Mouse (Mus musculus) E14TG2a.4 (cell line): ENCODE results near the gene Osbpl5.

ENCODE experiments used
- H3K27me3 ChIP-seq: 2 replicates; pipeline ENCODE4 v1.6.1; 2014; ENCODE audit warnings: low read length, control low read depth; ENCODE audit not compliant: insufficient read depth
- H3K36me3 ChIP-seq: 2 replicates; pipeline ENCODE4 v1.6.1; 2014; ENCODE audit warnings: low read length, control low read depth; ENCODE audit not compliant: insufficient read depth
- H3K4me1 ChIP-seq: replicated peaks from 2 replicates; pipeline ENCODE4 v1.6.1; 2014; ENCODE audit warnings: low read depth, low read length, control low read depth
- H3K4me3 ChIP-seq: replicated peaks from 2 replicates; pipeline ENCODE4 v1.5.1; 2014; ENCODE audit warnings: mild to moderate bottlenecking, low read length
- H3K9me3 ChIP-seq: 2 replicates; pipeline ENCODE4 v1.6.1; 2014; ENCODE audit warnings: low read length, control low read depth
- CTCF ChIP-seq: conservative IDR thresholded peaks from 2 replicates; pipeline ENCODE4 v1.5.1; 2014; ENCODE audit warnings: low read length
- NANOG ChIP-seq: IDR thresholded peaks from 2 replicates; pipeline ENCODE4 v1.6.1; 2014; ENCODE audit warnings: borderline replicate concordance, low read length, mixed read lengths
- POU5F1 ChIP-seq: IDR thresholded peaks from 2 replicates; pipeline ENCODE4 v1.6.1; 2014; ENCODE audit warnings: low read length, borderline replicate concordance

Gene Osbpl5

DNA sequence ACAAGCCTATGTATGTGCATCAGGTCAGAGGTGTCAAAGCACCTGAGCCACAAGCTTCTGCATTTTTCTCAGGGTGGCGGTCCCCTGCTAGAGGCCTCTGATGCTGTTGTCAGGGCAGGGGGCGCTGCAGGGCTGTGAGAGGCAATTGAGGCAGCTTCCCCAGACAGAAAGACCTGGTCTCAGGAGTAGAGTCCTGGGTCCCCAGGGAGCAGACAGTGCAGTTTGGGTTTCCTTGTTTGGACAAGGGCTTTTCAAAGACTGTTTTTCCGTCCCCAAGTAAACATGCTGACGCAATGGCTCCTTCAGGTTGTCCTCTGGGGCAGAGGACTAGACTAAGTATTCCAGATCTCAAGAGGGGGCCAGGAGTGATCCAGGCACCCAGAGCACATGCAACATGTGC lies 30.4 kb downstream of the Osbpl5 start:
- no peaks in the 10 kb centered on the region for H3K9me3 ChIP-seq
- H3K4me3 ChIP-seq: no peak overlapping the region
- H3K27me3 ChIP-seq: peaks cover 63% of the 10 kb centered on the region
- TF ChIP-seq CTCF (0 out of 2 replicates have a peak, but pooled peaks have one; percentile 14), POU5F1 (no peak), NANOG (no peak)
- H3K36me3 ChIP-seq: no peaks in the 10 kb centered on the region
- H3K4me1 ChIP-seq: peaks cover 9% of the 10 kb centered on the region

DNA sequence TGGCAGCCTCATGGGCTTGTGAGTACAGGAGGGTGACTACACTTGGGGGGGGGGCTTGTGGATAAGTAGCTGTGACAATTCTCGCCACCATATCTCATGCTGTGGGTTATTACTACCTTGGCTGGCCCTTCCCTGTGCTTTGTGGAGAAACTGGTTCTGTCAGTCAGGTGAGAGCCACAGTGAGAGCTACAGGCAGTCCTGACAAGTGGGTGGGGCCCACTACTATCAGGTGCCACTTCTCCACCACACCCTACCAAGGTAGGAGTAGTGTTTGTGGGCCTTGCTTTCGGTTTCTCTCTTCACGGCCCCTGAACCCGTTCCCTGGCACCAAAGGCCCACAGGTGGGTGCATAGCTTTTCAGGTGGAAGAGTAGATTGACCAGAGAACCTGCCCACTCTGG lies 32.9 kb downstream of the Osbpl5 start:
- H3K9me3 ChIP-seq: no peaks in the 10 kb centered on the region
- no peak overlapping the region for H3K4me3 ChIP-seq
- H3K4me1 ChIP-seq: peaks cover 15% of the 10 kb centered on the region
- TF ChIP-seq NANOG (no peak), CTCF (no peak), POU5F1 (no peak)
- no peaks in the 10 kb centered on the region for H3K36me3 ChIP-seq
- H3K27me3 ChIP-seq: peaks cover 76% of the 10 kb centered on the region

DNA sequence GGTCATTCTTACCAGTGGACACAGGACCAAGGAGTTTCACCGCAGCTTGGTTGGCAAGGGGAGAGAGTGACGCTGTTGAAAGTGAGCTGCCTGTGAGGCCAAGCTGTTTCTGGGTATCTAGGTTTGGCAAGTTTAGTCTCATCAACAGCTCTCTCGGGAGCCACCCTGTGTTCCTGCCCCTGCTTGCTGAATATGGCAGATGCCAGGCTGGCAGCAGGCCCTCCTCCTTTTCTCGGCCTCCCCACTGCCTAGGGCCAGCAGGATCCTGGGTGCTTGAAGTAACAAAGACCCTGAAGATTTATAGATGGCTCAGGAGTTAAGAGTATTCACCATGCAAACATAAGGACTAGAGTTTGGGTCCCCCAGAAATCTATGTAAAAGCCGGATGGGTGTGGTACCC lies 34.1 kb downstream of the Osbpl5 start:
- Histone ChIP-seq H3K27me3 (peaks cover 76% of the 10 kb centered on the region), H3K9me3 (no peaks in the 10 kb centered on the region), H3K36me3 (no peaks in the 10 kb centered on the region), H3K4me1 (peaks cover 15% of the 10 kb centered on the region), H3K4me3 (no peak overlapping the region)
- TF ChIP-seq CTCF (no peak), NANOG (no peak), POU5F1 (no peak)

DNA sequence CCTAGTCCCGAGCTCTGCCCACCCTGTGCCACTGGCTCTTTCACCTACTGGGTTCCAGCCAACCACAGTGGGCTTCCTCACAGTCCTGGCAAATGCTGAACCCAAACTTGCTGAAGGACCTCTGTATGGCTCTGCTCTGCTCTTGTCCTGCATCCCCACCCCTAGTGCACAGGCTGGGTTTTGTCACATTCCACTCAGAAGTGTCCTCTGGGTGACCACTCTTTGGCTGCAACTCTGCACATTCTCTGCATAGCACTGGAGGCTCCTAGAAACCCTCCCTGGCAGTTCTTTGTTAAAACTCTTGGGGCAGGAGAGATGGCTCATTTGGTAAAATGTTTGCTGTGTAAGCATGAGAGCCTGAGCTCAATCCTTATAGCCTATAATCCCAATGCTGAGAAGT lies 39.0 kb downstream of the Osbpl5 start:
- Histone ChIP-seq H3K4me1 (peaks cover 13% of the 10 kb centered on the region), H3K4me3 (no peak overlapping the region), H3K27me3 (peaks cover 68% of the 10 kb centered on the region), H3K36me3 (no peaks in the 10 kb centered on the region), H3K9me3 (no peaks in the 10 kb centered on the region)
- TF ChIP-seq POU5F1 (no peak), NANOG (no peak), CTCF (no peak)

DNA sequence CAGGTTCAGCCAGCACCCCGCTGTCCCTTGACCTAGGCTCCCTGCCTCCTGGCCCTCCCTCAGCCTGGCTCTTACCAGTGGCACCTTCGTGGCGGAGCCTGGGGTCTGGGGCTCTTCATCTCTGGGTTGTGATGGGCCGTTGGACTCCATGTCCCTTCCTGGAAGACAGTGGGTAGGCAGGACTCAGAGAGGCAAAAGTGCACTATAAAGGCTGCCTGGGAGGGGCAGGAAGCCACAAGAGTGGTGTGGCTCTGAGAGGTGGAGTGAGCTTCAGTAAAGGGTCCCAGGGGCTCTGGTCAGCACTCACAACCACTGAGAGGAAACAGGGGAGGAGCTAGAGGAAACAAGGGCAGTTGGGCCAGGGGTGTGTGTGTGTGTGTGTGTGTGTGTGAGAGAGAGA lies 43.4 kb downstream of the Osbpl5 start:
- Histone ChIP-seq H3K27me3 (peaks cover 46% of the 10 kb centered on the region), H3K4me1 (peaks cover 9% of the 10 kb centered on the region)
- no peak for TF ChIP-seq POU5F1
- no peak for TF ChIP-seq CTCF
- no peak for TF ChIP-seq NANOG

DNA sequence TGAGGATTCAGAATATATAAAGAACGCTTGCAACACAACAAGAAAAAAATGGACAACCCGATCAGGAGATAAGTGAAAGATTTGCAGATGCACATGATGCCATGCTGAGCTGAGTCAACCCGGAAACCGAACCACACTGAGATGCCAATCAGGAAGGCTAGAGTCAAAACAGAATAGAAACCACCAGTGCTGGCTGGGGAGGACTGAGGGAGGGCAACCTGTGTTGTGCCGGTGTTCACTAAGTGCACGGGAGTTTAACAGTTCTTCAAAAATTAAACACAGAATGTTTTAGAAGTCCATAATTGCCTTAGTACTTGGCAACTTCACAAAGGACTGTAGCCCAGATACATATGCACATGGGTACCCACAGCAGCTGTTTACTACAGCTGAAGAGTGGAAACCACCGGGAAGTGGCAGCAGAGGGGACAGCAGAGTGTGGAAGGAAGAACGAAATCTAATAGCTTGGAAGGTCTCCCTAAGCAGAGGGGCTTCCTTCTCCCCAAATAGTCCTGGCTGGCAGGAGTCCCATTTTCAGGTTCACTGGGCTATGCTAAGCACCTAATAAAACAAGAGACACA lies 43.9 kb downstream of the Osbpl5 start:
- peaks cover 41% of the 10 kb centered on the region for H3K27me3 ChIP-seq
- no peak overlapping the region for H3K4me3 ChIP-seq
- H3K36me3 ChIP-seq: no peaks in the 10 kb centered on the region
- TF ChIP-seq POU5F1: no peak
- no peak for TF ChIP-seq NANOG
- no peak for TF ChIP-seq CTCF
- peaks cover 9% of the 10 kb centered on the region for H3K4me1 ChIP-seq
- no peaks in the 10 kb centered on the region for H3K9me3 ChIP-seq

More for the DNA sequence above, 43.4 kb downstream of the Osbpl5 start:
- Histone ChIP-seq H3K36me3 (no peaks in the 10 kb centered on the region), H3K9me3 (no peaks in the 10 kb centered on the region), H3K4me3 (peak overlapping the region; percentile 45; the same call in 1 of the 2 replicates)

DNA sequence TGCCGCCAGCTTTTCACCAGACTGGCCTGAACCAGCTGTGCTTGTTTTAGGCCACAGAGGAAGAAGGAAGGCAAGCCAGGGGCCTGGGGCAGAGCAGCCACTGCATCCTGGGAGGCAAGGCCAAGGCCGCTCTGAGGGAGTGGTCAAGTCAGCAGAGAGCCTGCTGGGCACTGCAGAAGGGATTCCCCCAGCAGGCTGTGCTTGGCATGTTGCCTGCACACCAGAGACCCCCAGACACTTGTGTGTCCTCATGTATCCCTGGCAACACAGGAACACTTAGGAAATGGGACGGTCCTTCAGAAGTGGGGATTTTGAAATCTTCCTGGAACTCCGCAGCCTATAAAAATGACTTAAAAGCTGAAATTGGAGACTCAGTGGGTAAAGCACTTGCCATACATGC lies 44.8 kb downstream of the Osbpl5 start:
- no peaks in the 10 kb centered on the region for H3K9me3 ChIP-seq
- peaks cover 35% of the 10 kb centered on the region for H3K27me3 ChIP-seq
- peaks cover 9% of the 10 kb centered on the region for H3K4me1 ChIP-seq
- H3K4me3 ChIP-seq: no peak overlapping the region
- TF ChIP-seq CTCF (no peak), POU5F1 (no peak), NANOG (no peak)
- no peaks in the 10 kb centered on the region for H3K36me3 ChIP-seq

DNA sequence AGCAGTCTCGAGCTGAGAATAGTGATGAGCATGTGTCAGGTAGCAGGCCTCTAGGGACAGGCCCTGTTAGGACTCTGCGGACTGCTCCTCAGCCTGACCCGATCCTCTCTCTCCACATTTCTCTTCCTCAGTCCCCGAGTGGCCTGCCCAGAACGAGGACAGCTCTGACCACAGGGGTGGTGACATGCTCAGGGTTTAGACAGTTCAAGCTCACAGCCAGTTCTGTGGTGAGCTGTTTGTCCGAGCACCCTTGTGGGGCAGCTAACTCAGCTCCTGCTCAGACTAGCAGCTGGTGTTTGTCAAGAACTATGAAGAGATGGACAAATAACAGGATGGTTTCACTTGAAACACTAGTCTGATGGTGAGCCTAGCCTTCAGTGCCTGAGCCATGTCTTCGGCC lies 45.4 kb downstream of the Osbpl5 start:
- TF ChIP-seq CTCF (no peak), POU5F1 (no peak), NANOG (no peak)
- H3K27me3 ChIP-seq: peaks cover 31% of the 10 kb centered on the region

DNA sequence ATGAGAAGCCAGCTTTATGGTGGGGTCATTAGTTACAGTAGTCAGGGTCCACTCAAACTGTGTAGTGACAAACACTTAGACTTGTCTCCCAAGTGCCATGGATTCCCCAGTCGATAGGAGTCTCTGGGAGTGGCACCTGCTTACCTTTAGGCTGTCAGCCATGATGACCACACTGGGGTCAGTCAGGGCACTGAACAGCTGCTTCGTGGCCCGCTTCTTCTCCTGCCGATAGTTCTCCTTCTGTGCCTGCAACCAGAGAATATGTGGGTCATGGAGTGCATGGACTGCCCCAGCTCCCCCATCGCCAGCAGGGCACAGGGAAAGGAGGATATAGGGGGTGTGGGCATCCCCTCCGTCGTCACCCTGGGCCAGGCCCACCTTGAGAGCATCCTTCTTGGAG lies 47.4 kb downstream of the Osbpl5 start:
- TF ChIP-seq NANOG: no peak
- TF ChIP-seq POU5F1: no peak
- no peak for TF ChIP-seq CTCF
- Histone ChIP-seq H3K9me3 (no peaks in the 10 kb centered on the region), H3K4me3 (no peak overlapping the region), H3K4me1 (peaks cover 9% of the 10 kb centered on the region), H3K27me3 (peaks cover 25% of the 10 kb centered on the region), H3K36me3 (no peaks in the 10 kb centered on the region)

More for the DNA sequence above, 45.4 kb downstream of the Osbpl5 start:
- H3K4me3 ChIP-seq: no peak overlapping the region
- H3K4me1 ChIP-seq: peaks cover 9% of the 10 kb centered on the region
- H3K36me3 ChIP-seq: no peaks in the 10 kb centered on the region
- H3K9me3 ChIP-seq: no peaks in the 10 kb centered on the region
